10 mouse cellular contexts compared by ENCODE assay signal in genomic region chr1:39317935-39318334, GRCm38 (mm10). TPM values are rescaled to one million over a fixed set of nuclear protein-coding genes. Genes with fewer than 3 reads are reported as not detected.
A peak's percentile ranks its signal among the peaks of the same experiment; 100 is the strongest.
DNase-seq lines count a peak whose midpoint lies in the region; ATAC-seq lines count a peak whose summit lies in the region.
"Had no signal": no experiment of that assay in that cellular context is flagged by ENCODE, and none has a peak within 500 bp of the region (broad histone marks: within the 10 kb centered on the region; RNA-seq: fewer than 3 reads in every experiment).

No protein-coding gene starts in this region.

- H3K4me3 ChIP-seq in heart, embryonic 11.5 days (ENCODE audit: low read depth, low read length): no peak overlapping the region
- no peak overlapping the region for H3K4me3 ChIP-seq in hindbrain, embryonic 14.5 days (replicated peaks; ENCODE audit: low read length)
- H3K4me3 ChIP-seq: embryonic facial prominence, embryonic 12.5 days; stomach, embryonic 15.5 days had no signal

- H3K9me3 ChIP-seq in heart, embryonic 11.5 days (replicated peaks; ENCODE audit: control insufficient read depth, low read length): no peaks in the 10 kb centered on the region
- no peaks in the 10 kb centered on the region for H3K9me3 ChIP-seq in hindbrain, embryonic 14.5 days (ENCODE audit: control insufficient read depth, low read length)
- H3K9me3 ChIP-seq: embryonic facial prominence, embryonic 12.5 days; stomach, embryonic 15.5 days had no signal

- H3K4me1 ChIP-seq in heart, embryonic 11.5 days (ENCODE audit: control insufficient read depth, insufficient read depth, low read length): no peaks in the 10 kb centered on the region
- no peaks in the 10 kb centered on the region for H3K4me1 ChIP-seq in hindbrain, embryonic 14.5 days (replicated peaks; ENCODE audit: control insufficient read depth, insufficient read depth, low read length)
- H3K4me1 ChIP-seq: stomach, embryonic 15.5 days had no signal

- no peaks in the 10 kb centered on the region for H3K27me3 ChIP-seq in heart, embryonic 11.5 days (ENCODE audit: control insufficient read depth, insufficient read depth, low read length)
- H3K27me3 ChIP-seq in hindbrain, embryonic 14.5 days (ENCODE audit: control insufficient read depth, insufficient read depth, low read length): no peaks in the 10 kb centered on the region
- H3K27me3 ChIP-seq: embryonic facial prominence, embryonic 12.5 days; stomach, embryonic 15.5 days had no signal

- H3K36me3 ChIP-seq in heart, embryonic 11.5 days (ENCODE audit: control insufficient read depth, insufficient read depth, low read length): no peaks in the 10 kb centered on the region
- no peaks in the 10 kb centered on the region for H3K36me3 ChIP-seq in hindbrain, embryonic 14.5 days (replicated peaks; ENCODE audit: control insufficient read depth, insufficient read depth)
- H3K36me3 ChIP-seq: embryonic facial prominence, embryonic 12.5 days; stomach, embryonic 15.5 days had no signal

- no peak overlapping the region for H3K27ac ChIP-seq in heart, embryonic 11.5 days (ENCODE audit: low read depth, low read length)
- H3K27ac ChIP-seq in hindbrain, embryonic 14.5 days: no peak overlapping the region
- H3K27ac ChIP-seq: embryonic facial prominence, embryonic 12.5 days; stomach, embryonic 15.5 days had no signal

- peak; percentile 35 to 46 for DNase-seq in heart, adult 9 months (ENCODE audit: low spot score in 2 of 2)
- peak; percentile 19 for DNase-seq in MN1 (ENCODE audit: low spot score)
- DNase-seq in brain, adult 2 months (ENCODE audit: low read depth, low spot score): peak; percentile 59
- peak; percentile 47 to 77 for DNase-seq in lung, adult 18-20 months
- DNase-seq in layer of hippocampus, adult 9-10 months (ENCODE audit: low spot score): no peak
- DNase-seq in layer of hippocampus, adult 11-12 months (ENCODE audit: low spot score): no peak
- DNase-seq in hindbrain, embryonic 14.5 days (ENCODE audit: low spot score): no peak

- no peak overlapping the region for H3K4me2 ChIP-seq in heart, embryonic 11.5 days
- H3K4me2 ChIP-seq in hindbrain, embryonic 14.5 days (replicated peaks): no peak overlapping the region
- H3K4me2 ChIP-seq: embryonic facial prominence, embryonic 12.5 days; stomach, embryonic 15.5 days had no signal

- no peak overlapping the region for H3K9ac ChIP-seq in heart, embryonic 11.5 days (ENCODE audit: low read depth, low read length)
- H3K9ac ChIP-seq in hindbrain, embryonic 14.5 days: no peak overlapping the region
- H3K9ac ChIP-seq: embryonic facial prominence, embryonic 12.5 days; stomach, embryonic 15.5 days had no signal

- no peak for ATAC-seq in heart, embryonic 11.5 days (replicated peaks; ENCODE audit: insufficient number of reproducible peaks, low FRiP score, low TSS enrichment)
- ATAC-seq in hindbrain, embryonic 14.5 days (ENCODE audit: low FRiP score): no peak

- WGBS in heart, embryonic 11.5 days (ENCODE audit: insufficient replicate concordance): 74% methylated on average over 2 of the region's 2 CpGs
- WGBS in hindbrain, embryonic 14.5 days: 91% methylated on average over 2 of the region's 2 CpGs

RNA-seq across cellular contexts. Expression of gene Rpl31, which starts 49.7 kb away (rescaled TPM):
- 408 and 438 TPM in 2 replicates for polyA plus RNA-seq in heart, embryonic 11.5 days (2014; fragmentation: Nextera tagmentation; extraction: Ambion mirVana)
- polyA plus RNA-seq in hindbrain, embryonic 14.5 days (2014; fragmentation: Nextera tagmentation; extraction: Ambion mirVana): 356 and 445 TPM in 2 replicates

Comparison
In these comparisons a context has a peak if more than half of its experiments do, and no peak if none do; other contexts are left out.
1. DNase-seq: peak in heart, adult 9 months (2 of 2), MN1 (single experiment), brain, adult 2 months (single experiment) and lung, adult 18-20 months (2 of 2); none in layer of hippocampus, adult 9-10 months (single experiment), layer of hippocampus, adult 11-12 months (single experiment) and hindbrain, embryonic 14.5 days (single experiment).